Mouse (Mus musculus): Measurements from ENCODE around the gene Pik3r5.

DNA sequence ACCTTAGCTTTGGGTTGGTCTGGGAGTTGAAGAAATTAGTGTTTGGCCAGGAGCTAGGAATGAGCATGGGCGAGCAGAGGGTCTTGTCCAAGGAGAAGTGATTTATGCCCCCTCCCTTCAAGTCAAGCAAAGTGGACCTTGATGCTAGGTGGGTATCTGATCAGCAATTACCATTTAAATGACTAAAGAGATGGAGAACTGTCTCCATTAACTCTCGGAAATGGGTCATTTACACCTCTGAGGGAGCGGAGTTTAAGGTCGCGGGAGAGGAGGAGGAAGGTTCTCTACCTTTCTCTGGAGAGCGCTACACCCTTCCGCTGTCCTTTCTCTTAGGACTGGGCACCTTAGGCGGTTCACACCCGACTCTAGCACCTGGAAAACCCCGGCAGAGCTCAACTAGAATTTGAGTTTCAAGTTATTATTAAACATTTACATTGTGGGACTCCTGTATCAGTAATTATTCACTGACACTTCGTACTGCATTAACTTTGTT lies 31.1 kb upstream of the Pik3r5 start, which contains the start of gene Ntn1:
- TF ChIP-seq CHD2 (IDR thresholded peaks at IDR 0.05; ENCODE audit: low read depth, low read length) (no peak), ZC3H11A (IDR thresholded peaks at IDR 0.05; ENCODE audit: borderline replicate concordance, low read depth, low read length) (no peak)
